Mouse (Mus musculus): ENCODE measurements around the gene Eif5a. TPM values are rescaled to one million over a fixed set of nuclear protein-coding genes. Genes with fewer than 3 reads are reported as not detected.

The Eif5a gene
- polyA plus RNA-seq, 1 experiment from 2014 or later = 1,467 TPM

DNA sequence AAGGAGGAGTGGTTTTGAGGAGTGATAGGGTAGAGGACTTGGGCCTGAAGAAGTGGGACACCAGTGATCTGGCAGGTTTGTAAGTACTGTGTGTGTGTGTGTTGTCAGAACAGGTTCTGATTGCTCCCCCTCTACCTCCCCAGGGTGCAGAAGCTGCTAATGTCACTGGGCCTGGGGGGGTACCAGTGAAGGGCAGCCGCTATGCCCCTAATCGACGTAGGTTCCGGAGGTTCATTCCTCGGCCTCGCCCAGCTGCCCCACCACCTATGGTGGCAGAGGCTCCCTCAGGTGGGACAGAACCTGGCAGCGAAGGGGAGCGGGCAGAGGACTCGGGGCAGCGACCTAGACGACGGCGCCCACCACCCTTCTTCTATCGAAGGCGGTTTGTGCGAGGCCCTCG, 18.0 kb upstream of the Eif5a start:
- H3K27me3 ChIP-seq = peaks cover 40% of the 10 kb centered on the region
- no peaks in the 10 kb centered on the region for H3K9me3 ChIP-seq (replicated peaks)
- H3K4me2 ChIP-seq = no peak overlapping the region
- no peak overlapping the region for H3K4me3 ChIP-seq
- H3K4me1 ChIP-seq = peaks cover 27% of the 10 kb centered on the region
- H3K36me3 ChIP-seq (ENCODE audit: poor library complexity, severe bottlenecking) = peaks cover 16% of the 10 kb centered on the region
- H3K9ac ChIP-seq = no peak overlapping the region
- ATAC-seq = no peak
- 93% methylated on average over 17 of the region's 17 CpGs for WGBS
- H3K27ac ChIP-seq = no peak overlapping the region

DNA sequence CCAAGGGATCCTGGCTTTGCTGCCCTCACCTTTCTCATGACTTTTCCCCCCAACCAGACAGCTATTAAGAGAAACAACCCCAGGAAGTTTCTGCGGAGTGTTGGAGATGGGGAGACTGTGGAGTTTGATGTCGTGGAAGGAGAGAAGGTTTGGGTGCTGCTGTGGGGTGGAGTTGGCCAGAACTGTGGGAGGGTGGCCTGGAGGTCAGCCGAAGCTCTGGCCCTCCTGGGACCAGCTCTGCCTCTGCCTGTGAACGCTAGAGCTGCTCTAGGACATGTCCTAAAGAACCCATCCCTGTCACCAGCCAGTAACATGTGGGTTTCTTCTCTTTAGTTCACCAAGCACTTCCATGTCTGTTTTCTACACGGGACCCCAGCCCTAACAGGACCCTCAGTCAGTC, 17.4 kb upstream of the Eif5a start:
- ATAC-seq = no peak
- Histone ChIP-seq H3K4me2 (no peak overlapping the region), H3K27ac (no peak overlapping the region), H3K27me3 (peaks cover 44% of the 10 kb centered on the region), H3K4me3 (no peak overlapping the region), H3K36me3 (ENCODE audit: poor library complexity, severe bottlenecking) (peaks cover 11% of the 10 kb centered on the region), H3K9me3 (replicated peaks) (no peaks in the 10 kb centered on the region), H3K4me1 (peaks cover 32% of the 10 kb centered on the region), H3K9ac (no peak overlapping the region)
- WGBS = 68% methylated on average over 5 of the region's 5 CpGs

DNA sequence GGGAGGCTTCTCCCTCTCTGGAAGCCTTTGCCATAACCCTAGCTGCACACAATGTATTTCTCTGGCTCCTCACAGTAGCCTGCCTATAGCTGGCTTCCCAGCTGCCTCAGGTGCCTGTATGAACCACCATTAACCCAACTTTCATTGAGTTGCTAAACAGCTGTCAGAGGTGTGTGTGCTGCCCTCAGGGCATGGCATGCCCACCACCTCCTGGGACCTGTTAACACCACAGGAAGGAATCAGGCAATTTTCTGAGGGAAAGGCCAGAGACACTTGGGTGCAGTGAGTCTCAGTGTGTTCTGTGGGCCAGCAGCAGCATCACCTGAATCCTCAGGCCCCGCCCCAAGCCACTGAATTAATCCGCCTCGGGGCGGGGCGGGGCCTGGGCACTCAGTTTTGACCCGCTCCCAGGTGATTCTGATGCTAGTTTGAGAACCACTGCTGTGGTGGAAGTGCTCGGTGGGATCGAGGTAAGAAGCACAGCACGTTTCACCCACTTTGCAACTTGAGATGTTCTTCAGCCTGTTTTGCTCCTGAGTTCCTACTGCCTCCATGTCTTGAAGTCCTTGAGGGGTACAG, 16.7 kb upstream of the Eif5a start:
- ATAC-seq = no peak
- peaks cover 44% of the 10 kb centered on the region for H3K27me3 ChIP-seq
- peaks cover 32% of the 10 kb centered on the region for H3K4me1 ChIP-seq
- no peaks in the 10 kb centered on the region for H3K9me3 ChIP-seq (replicated peaks)
- WGBS = 21% methylated on average over 9 of the region's 9 CpGs
- H3K36me3 ChIP-seq (ENCODE audit: poor library complexity, severe bottlenecking) = peaks cover 7% of the 10 kb centered on the region; the same call in 1 of the 2 replicates
- no peak overlapping the region for H3K27ac ChIP-seq
- H3K4me2 ChIP-seq = no peak overlapping the region
- H3K9ac ChIP-seq = 0 out of 2 replicates have a peak overlapping the region, but pooled peaks have one; percentile 31
- H3K4me3 ChIP-seq = no peak overlapping the region

DNA sequence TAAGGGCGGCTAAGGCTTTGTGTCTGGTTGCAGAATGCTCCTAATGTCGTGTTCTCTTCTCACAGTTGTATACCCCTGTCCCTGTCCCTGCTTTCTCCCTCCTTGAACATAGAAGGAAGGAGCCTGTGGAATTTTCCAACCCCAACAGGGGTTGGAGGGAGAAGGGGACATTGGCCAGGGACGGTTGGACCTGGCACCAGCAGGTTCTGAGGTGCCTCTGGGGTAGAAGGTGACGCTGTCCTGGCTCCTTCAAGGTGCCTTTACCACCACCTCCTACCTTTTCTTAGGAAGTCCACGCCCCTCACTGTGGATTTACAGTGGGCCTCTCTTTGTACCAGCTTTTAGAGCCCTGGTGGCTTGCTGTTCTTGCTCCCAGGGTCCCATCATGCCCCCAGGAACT, 16.1 kb upstream of the Eif5a start:
- WGBS = 74% methylated on average over 5 of the region's 5 CpGs
- H3K9ac ChIP-seq = 0 out of 2 replicates have a peak overlapping the region, but pooled peaks have one; percentile 31

DNA sequence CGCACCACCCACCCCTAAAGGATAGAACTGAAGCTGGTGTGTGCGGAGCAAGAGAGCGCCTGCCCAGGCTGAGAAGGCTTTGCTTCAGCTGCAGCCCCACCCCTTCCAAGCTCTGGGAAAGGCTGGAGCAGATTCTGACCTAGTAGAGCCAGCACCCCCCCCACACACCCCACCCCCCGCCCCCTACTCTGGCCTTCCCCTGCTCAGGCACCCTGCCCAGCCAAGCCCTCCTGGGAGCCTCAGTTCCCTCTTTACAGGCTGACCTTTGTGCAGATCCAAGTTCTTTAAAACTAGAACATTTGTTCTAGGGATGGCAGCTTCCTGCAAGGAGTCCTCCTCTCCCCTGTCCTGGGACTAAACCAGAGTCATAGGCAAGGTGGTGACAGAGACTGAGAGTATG, 15.6 kb upstream of the Eif5a start:
- Histone ChIP-seq H3K36me3 (ENCODE audit: poor library complexity, severe bottlenecking) (no peaks in the 10 kb centered on the region), H3K4me3 (no peak overlapping the region), H3K4me1 (peaks cover 32% of the 10 kb centered on the region), H3K4me2 (no peak overlapping the region), H3K9ac (0 out of 2 replicates have a peak overlapping the region, but pooled peaks have one; percentile 5), H3K9me3 (replicated peaks) (no peaks in the 10 kb centered on the region), H3K27ac (no peak overlapping the region), H3K27me3 (peaks cover 44% of the 10 kb centered on the region)
- WGBS = 47% methylated on average over 4 of the region's 4 CpGs
- no peak for ATAC-seq

More for the DNA sequence above, 16.1 kb upstream of the Eif5a start:
- peaks cover 32% of the 10 kb centered on the region for H3K4me1 ChIP-seq
- no peak overlapping the region for H3K4me3 ChIP-seq
- peaks cover 3% of the 10 kb centered on the region; the same call in 1 of the 2 replicates for H3K36me3 ChIP-seq (ENCODE audit: poor library complexity, severe bottlenecking)
- no peak for ATAC-seq
- no peak overlapping the region for H3K4me2 ChIP-seq
- peaks cover 44% of the 10 kb centered on the region for H3K27me3 ChIP-seq
- H3K27ac ChIP-seq = no peak overlapping the region
- no peaks in the 10 kb centered on the region for H3K9me3 ChIP-seq (replicated peaks)

DNA sequence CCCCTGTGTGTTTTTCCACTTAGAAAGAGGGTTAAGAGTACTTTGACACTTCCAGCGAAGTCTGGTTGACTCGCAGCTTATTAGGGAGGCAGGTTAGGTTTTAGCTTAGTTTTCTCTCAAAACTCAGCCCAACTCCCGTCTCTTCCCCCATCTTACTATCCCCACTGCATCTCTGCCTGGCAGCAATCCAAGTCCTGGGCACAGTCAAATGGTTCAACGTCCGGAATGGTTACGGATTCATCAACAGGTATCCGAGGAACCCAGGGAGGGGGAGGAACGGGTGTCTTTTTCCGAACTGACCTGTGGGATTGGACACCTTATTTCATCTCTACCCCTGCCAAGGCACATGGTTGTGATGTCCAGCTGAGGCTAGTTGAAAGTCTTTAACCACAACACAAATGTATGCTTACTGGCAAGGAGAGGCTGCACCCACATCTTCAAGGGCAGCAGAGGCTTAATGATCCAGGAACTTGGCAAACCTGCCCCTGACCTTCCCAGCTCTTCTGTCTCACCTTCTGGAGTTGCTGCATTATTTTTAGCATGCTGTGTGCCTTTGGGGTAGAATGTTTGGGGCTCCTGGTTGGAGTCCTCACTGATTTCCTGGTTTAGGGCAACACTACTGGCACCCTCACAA, 15.1 kb upstream of the Eif5a start:
- H3K4me1 ChIP-seq = peaks cover 32% of the 10 kb centered on the region
- H3K36me3 ChIP-seq (ENCODE audit: poor library complexity, severe bottlenecking) = no peaks in the 10 kb centered on the region
- H3K4me2 ChIP-seq = peak overlapping the region; percentile 100
- H3K4me3 ChIP-seq = peak overlapping the region; percentile 56
- ATAC-seq = no peak
- 37% methylated on average over 9 of the region's 9 CpGs for WGBS
- H3K27ac ChIP-seq = no peak overlapping the region
- H3K27me3 ChIP-seq = peaks cover 44% of the 10 kb centered on the region
- H3K9ac ChIP-seq = 0 out of 2 replicates have a peak overlapping the region, but pooled peaks have one; percentile 70
- no peaks in the 10 kb centered on the region for H3K9me3 ChIP-seq (replicated peaks)

DNA sequence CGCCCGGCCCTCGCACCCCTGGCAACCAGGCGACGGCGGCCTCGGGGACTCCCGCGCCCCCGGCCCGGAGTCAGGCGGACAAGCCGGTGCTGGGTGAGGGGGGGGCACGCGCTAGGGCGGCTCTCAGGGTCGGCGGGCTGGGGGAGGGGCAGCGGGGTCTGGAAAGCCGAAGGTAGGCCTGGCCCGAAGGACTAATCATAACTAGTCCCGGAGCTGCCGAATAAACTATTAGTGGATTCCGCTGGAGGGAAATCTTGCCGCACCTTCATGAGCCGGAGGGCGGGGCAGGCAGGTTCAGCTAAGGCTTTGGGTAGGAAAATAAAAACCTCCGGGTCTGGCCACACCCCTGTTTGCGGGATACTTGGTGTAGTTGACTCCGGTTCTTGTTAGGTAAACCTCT, 14.4 kb upstream of the Eif5a start:
- H3K9ac ChIP-seq = peak overlapping the region; percentile 70
- no peaks in the 10 kb centered on the region for H3K9me3 ChIP-seq (replicated peaks)
- peak overlapping the region; percentile 100 for H3K4me2 ChIP-seq
- ATAC-seq = no peak; the same call in 1 of the 2 replicates
- peak overlapping the region; percentile 56 for H3K4me3 ChIP-seq
- peaks cover 44% of the 10 kb centered on the region for H3K27me3 ChIP-seq
- H3K36me3 ChIP-seq (ENCODE audit: poor library complexity, severe bottlenecking) = no peaks in the 10 kb centered on the region
- H3K4me1 ChIP-seq = peaks cover 32% of the 10 kb centered on the region
- H3K27ac ChIP-seq = no peak overlapping the region; the same call in 1 of the 2 replicates
- WGBS = 2% methylated on average over 18 of the region's 30 CpGs

DNA sequence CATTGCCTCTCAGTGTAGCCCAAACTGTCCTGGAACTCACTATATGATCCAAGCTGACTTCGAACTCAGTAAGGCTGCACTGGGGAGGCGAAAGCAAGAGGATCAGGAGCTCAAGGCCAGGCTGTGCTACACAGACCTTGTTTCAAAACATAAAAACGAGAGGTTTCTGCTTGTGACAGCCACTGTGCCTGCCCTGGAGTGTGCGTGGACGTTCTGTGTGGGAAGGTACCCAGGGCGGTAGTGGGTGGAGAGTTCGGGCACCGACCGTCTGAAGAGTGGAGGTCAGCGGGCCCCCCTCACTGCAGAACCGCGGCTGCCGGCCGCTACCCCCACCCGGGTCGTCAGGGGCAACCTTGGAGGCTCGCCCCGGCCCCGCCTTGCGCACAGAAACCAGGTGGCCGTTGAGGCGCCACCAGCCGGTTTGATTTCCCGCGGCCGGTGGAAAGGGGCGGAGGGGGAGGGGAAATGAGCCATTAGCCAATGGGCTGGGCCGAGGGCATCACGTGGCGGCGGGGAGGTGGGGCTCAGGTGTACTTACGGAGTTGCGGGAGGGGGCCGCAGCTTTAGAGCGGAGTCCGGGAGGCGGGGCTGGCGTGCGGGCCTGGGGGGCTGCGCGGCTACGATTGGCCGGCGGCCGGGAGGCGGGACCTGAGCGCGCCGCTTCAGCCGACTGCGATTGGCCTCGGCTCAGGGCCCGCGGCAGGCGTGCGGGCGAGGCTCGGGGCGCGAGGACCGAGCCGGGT, 13.6 kb upstream of the Eif5a start, which contains the start of gene Ybx2:
Gene Ybx2 (plus strand): TSS at position 660 of the 743 bp plus-strand sequence.
- WGBS = 1% methylated on average over 47 of the region's 62 CpGs
- H3K27me3 ChIP-seq = peaks cover 44% of the 10 kb centered on the region
- ATAC-seq = peak; percentile 92

DNA sequence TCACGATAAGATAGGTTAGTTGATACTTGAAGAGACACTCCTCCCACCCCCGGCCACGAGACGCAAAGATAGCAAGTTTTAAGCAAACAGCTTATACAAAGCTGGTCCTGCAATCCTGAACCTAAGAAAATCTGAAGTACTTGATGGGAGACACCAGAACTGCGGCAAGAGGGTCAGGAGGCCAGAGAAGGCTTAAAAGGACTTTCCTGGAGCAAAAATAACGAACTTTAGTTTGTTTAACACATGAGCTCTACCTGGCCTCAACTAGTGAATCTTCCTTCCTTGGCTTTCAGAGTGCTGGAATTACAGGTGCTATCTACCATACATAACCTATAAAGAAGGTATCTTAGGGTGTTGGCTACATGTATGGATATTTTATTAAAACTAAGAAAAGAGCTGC, 12.9 kb upstream of the Eif5a start:
- H3K4me3 ChIP-seq = no peak overlapping the region
- no peaks in the 10 kb centered on the region for H3K9me3 ChIP-seq (replicated peaks)
- no peak overlapping the region for H3K27ac ChIP-seq
- H3K4me1 ChIP-seq = peaks cover 25% of the 10 kb centered on the region
- no peak for ATAC-seq
- H3K27me3 ChIP-seq = peaks cover 44% of the 10 kb centered on the region
- H3K9ac ChIP-seq = no peak overlapping the region
- H3K36me3 ChIP-seq (ENCODE audit: poor library complexity, severe bottlenecking) = no peaks in the 10 kb centered on the region
- WGBS = 19% methylated on average over 6 of the region's 6 CpGs
- H3K4me2 ChIP-seq = peak overlapping the region; percentile 100

More for the DNA sequence above, 13.6 kb upstream of the Eif5a start, which contains the start of gene Ybx2:
- peaks cover 25% of the 10 kb centered on the region for H3K4me1 ChIP-seq
- H3K4me3 ChIP-seq = peak within 1 kb of the TSS; percentile 56
- no peak within 1 kb of the TSS; the same call in 1 of the 2 replicates for H3K27ac ChIP-seq
- peak within 1 kb of the TSS; percentile 100 for H3K4me2 ChIP-seq
- H3K9me3 ChIP-seq (replicated peaks) = no peaks in the 10 kb centered on the region
- peak within 1 kb of the TSS; percentile 70 for H3K9ac ChIP-seq
- no peaks in the 10 kb centered on the region for H3K36me3 ChIP-seq (ENCODE audit: poor library complexity, severe bottlenecking)

DNA sequence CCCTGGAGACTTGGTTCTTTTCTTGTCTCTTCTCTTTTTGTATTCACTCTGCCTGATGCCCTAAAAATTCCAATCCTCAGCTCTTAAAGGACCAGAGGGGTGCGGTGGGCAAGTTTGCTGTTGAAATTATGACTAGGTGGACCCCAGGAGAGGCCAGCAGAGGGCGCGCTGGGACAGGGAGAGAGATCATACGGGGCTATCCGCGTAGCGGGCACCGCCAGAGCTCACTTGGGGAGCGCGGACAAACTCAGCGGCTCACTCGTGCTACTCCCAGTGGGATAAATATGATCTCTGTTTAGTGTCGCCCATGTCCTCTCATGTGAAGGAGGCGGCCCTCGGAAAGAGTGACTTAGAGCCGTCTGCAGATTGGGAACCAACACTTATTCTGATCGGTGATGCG, 12.4 kb upstream of the Eif5a start:
- peak overlapping the region; percentile 21 for H3K4me3 ChIP-seq
- H3K36me3 ChIP-seq (ENCODE audit: poor library complexity, severe bottlenecking) = no peaks in the 10 kb centered on the region
- H3K9ac ChIP-seq = peak overlapping the region; percentile 43; the same call in 1 of the 2 replicates
- WGBS = 1% methylated on average over 18 of the region's 18 CpGs
- peaks cover 43% of the 10 kb centered on the region for H3K27me3 ChIP-seq
- no peaks in the 10 kb centered on the region for H3K9me3 ChIP-seq (replicated peaks)
- H3K4me2 ChIP-seq = peak overlapping the region; percentile 100
- peak; percentile 71 for ATAC-seq
- no peak overlapping the region for H3K27ac ChIP-seq
- peaks cover 25% of the 10 kb centered on the region for H3K4me1 ChIP-seq

DNA sequence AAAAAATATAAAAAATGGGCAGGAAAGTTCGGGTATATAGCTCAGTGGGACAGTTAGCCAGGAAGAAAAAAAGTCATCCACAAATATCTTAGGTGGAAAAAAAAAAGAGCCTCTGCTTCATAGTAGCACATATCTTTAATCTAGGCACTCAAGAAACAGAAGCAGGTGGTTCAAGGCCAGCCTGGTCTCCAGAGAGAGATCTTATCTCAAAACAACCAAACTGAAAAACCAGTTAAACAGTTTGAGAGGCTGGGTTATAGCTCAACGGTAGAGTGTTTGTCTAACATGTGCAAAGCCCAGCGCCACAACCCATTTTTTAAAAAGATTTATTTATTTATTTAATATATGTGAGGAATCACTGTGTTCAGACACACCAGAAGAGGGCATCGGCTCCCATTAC, 11.3 kb upstream of the Eif5a start:
- ATAC-seq = no peak
- Histone ChIP-seq H3K9me3 (replicated peaks) (no peaks in the 10 kb centered on the region), H3K27ac (no peak overlapping the region), H3K4me3 (no peak overlapping the region), H3K4me1 (peaks cover 25% of the 10 kb centered on the region), H3K4me2 (no peak overlapping the region), H3K36me3 (ENCODE audit: poor library complexity, severe bottlenecking) (no peaks in the 10 kb centered on the region), H3K27me3 (peaks cover 32% of the 10 kb centered on the region), H3K9ac (no peak overlapping the region)
- 71% methylated on average over 4 of the region's 4 CpGs for WGBS

DNA sequence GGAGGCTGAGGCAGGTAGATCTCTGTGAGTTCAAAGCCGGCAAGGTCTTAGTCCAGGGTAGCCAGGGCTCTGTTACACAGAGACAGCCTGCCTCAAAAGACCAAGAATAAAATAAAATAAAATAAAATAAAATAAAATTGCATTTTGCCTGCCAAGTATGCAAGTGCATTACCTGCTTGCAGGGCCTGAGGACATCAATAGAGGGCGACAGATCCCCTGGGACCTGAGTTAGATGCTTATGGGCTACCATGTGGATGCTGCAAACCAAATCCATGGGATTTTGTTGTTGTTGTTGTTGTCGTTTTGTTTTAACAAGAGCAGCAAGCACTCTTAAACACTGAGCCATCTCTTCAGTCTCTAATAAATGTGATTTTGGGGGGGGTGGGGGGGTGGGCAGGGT, 10.5 kb upstream of the Eif5a start:
- H3K4me3 ChIP-seq = no peak overlapping the region
- WGBS = 37% methylated on average over 3 of the region's 3 CpGs
- H3K4me2 ChIP-seq = no peak overlapping the region
- H3K4me1 ChIP-seq = peaks cover 25% of the 10 kb centered on the region
- H3K27ac ChIP-seq = no peak overlapping the region
- H3K36me3 ChIP-seq (ENCODE audit: poor library complexity, severe bottlenecking) = no peaks in the 10 kb centered on the region
- no peak overlapping the region for H3K9ac ChIP-seq
- no peaks in the 10 kb centered on the region for H3K9me3 ChIP-seq (replicated peaks)
- H3K27me3 ChIP-seq = peaks cover 24% of the 10 kb centered on the region
- no peak for ATAC-seq
